Comparison of ENCODE assay signal across 12 mouse cellular contexts in the genomic region with DNA sequence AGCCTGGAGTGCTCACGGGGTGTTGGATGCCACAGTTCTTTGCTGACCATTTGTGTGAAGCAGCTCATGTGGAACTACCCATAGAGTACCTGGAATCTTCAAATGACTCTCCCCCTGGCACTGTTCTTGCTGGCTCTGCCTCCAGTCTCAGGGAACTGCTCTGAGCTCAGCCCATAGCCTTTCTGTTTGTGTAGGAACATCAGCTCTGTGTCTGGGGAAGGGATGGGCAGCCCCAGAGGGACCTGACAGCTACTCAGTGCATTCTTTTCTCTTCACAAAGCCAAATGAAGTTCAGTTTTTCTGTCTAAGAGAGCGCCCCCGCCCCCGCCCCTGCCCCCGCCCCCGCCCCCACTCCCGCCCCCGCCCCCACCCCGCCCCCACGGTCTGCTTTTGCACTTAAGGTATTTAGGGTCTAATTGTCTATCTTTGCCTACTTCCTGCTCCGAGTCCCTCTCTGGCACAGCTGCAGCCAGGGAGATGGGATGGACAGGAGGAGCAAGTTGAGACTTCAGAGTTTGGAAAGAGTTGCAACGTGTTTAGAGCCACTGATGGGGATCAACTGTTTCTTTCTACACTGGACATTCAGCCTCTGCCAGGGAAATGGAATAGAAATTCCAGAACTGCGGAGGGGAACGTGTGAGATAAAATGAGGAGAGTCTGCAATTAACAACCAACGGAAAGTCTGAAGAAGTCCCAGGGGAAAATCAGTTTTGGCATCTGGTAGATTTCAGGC.
A peak's percentile ranks its signal among the peaks of the same experiment; 100 is the strongest.
DNase-seq lines count a peak whose midpoint lies in the region; ATAC-seq and TF ChIP-seq lines count a peak whose summit lies in the region.
"Had no signal": no experiment of that assay in that cellular context is flagged by ENCODE, and none has a peak within 500 bp of the region (broad histone marks: within the 10 kb centered on the region; RNA-seq: fewer than 3 reads in every experiment).

No protein-coding gene starts in this region.

- H3K27me3 ChIP-seq in kidney, embryonic 15.5 days, result 0 out of 2 replicates have a peak, but pooled peaks cover 4% of the 10 kb centered on the region
- no peaks in the 10 kb centered on the region; the same call in 1 of the 2 replicates for H3K27me3 ChIP-seq in embryonic facial prominence, embryonic 12.5 days
- H3K27me3 ChIP-seq in intestine, embryonic 15.5 days (replicated peaks), result no peaks in the 10 kb centered on the region
- no peaks in the 10 kb centered on the region for H3K27me3 ChIP-seq in cerebellum, adult 2 months (ENCODE audit: control insufficient read depth, insufficient read depth, low read length)

- H3K9me3 ChIP-seq in kidney, embryonic 15.5 days (replicated peaks), result no peaks in the 10 kb centered on the region
- peaks cover 7% of the 10 kb centered on the region; the same call in 1 of the 2 replicates for H3K9me3 ChIP-seq in embryonic facial prominence, embryonic 12.5 days
- H3K9me3 ChIP-seq in intestine, embryonic 15.5 days, result no peaks in the 10 kb centered on the region

- 7% methylated on average over 15 of the region's 15 CpGs for WGBS in kidney, embryonic 15.5 days
- WGBS in embryonic facial prominence, embryonic 12.5 days, result 20% methylated on average over 14 of the region's 15 CpGs
- WGBS in intestine, embryonic 15.5 days, result 16% methylated on average over 15 of the region's 15 CpGs
- 7% methylated on average over 15 of the region's 15 CpGs for WGBS in cerebellum, adult 2 months

- no peak for TF ChIP-seq POLR2A in cerebellum, adult 2 months (IDR thresholded peaks at IDR 0.05; ENCODE audit: borderline replicate concordance, insufficient read depth, low read length)

- no peak for DNase-seq in kidney, adult 9 months
- DNase-seq in MN1 (ENCODE audit: low spot score), result peak; percentile 75
- DNase-seq in left cerebral cortex, postnatal 25 days (ENCODE audit: low spot score in 2 of 2), result no peak
- no peak for DNase-seq in cerebellum, adult 2 months
- DNase-seq in urinary bladder, adult 18-20 months (ENCODE audit: low spot score in 2 of 2), result no peak
- DNase-seq: cerebellum, adult 11 months; kidney, adult 8-10 months; thymus, adult 18-20 months had no signal

- ATAC-seq in kidney, embryonic 15.5 days (replicated peaks; ENCODE audit: low FRiP score), result no peak; the same call in 1 of the 2 replicates
- no peak for ATAC-seq in embryonic facial prominence, embryonic 12.5 days (ENCODE audit: insufficient number of reproducible peaks, insufficient read depth, low FRiP score, low TSS enrichment)
- ATAC-seq in intestine, embryonic 15.5 days, result no peak; the same call in 1 of the 2 replicates
- ATAC-seq: forebrain, postnatal 0 days had no signal

- peaks cover 26% of the 10 kb centered on the region for H3K4me1 ChIP-seq in kidney, embryonic 15.5 days
- peaks cover 23% of the 10 kb centered on the region for H3K4me1 ChIP-seq in embryonic facial prominence, embryonic 12.5 days
- H3K4me1 ChIP-seq in intestine, embryonic 15.5 days (replicated peaks), result peaks cover 4% of the 10 kb centered on the region; the same call in 1 of the 2 replicates
- no peaks in the 10 kb centered on the region for H3K4me1 ChIP-seq in cerebellum, adult 2 months (ENCODE audit: control insufficient read depth, insufficient read depth, low read length)

- H3K4me2 ChIP-seq in kidney, embryonic 15.5 days, result peak overlapping the region; percentile 33
- peak overlapping the region; percentile 34 for H3K4me2 ChIP-seq in embryonic facial prominence, embryonic 12.5 days (replicated peaks)
- peak overlapping the region; percentile 26; the same call in 1 of the 2 replicates for H3K4me2 ChIP-seq in intestine, embryonic 15.5 days (replicated peaks)

- H3K36me3 ChIP-seq in kidney, embryonic 15.5 days, result no peaks in the 10 kb centered on the region
- no peaks in the 10 kb centered on the region for H3K36me3 ChIP-seq in embryonic facial prominence, embryonic 12.5 days
- H3K36me3 ChIP-seq in intestine, embryonic 15.5 days, result no peaks in the 10 kb centered on the region

- TF ChIP-seq CTCF in cerebellum, adult 2 months (IDR thresholded peaks at IDR 0.05; ENCODE audit: borderline replicate concordance, insufficient read depth, low read depth, low read length), result no peak

- H3K4me3 ChIP-seq in kidney, embryonic 15.5 days (replicated peaks), result no peak overlapping the region
- H3K4me3 ChIP-seq in embryonic facial prominence, embryonic 12.5 days, result no peak overlapping the region
- H3K4me3 ChIP-seq in intestine, embryonic 15.5 days (replicated peaks), result no peak overlapping the region
- no peak overlapping the region for H3K4me3 ChIP-seq in cerebellum, adult 2 months (replicated peaks; ENCODE audit: insufficient read depth, low read depth, low read length)

- peak overlapping the region; percentile 24 for H3K27ac ChIP-seq in kidney, embryonic 15.5 days
- peak overlapping the region; percentile 46 for H3K27ac ChIP-seq in embryonic facial prominence, embryonic 12.5 days
- H3K27ac ChIP-seq in intestine, embryonic 15.5 days, result peak overlapping the region; percentile 71
- H3K27ac ChIP-seq in cerebellum, adult 2 months (ENCODE audit: insufficient read depth, low read length), result no peak overlapping the region

- intact Hi-C loops in left cerebral cortex, postnatal 25 days (cut with DNase I), result no loop called here

- H3K9ac ChIP-seq in kidney, embryonic 15.5 days, result no peak overlapping the region
- no peak overlapping the region for H3K9ac ChIP-seq in embryonic facial prominence, embryonic 12.5 days
- 0 out of 2 replicates have a peak overlapping the region, but pooled peaks have one; percentile 13 for H3K9ac ChIP-seq in intestine, embryonic 15.5 days
- H3K9ac ChIP-seq: forebrain, postnatal 0 days had no signal
